Mouse (Mus musculus): ENCODE measurements around the gene Lpxn. TPM values are rescaled to one million over a fixed set of nuclear protein-coding genes. Genes with fewer than 3 reads are reported as not detected.

Gene Lpxn
- polyA plus RNA-seq, 1 experiment = 0.11 TPM

- peaks cover 11% of the 10 kb centered on the region for H3K79me2 ChIP-seq (ENCODE audit: control insufficient read depth, insufficient read depth)
- peaks cover 5% of the 10 kb centered on the region for H3K79me3 ChIP-seq (ENCODE audit: low read depth)
- TF ChIP-seq FOSL1 (IDR thresholded peaks at IDR 0.05; ENCODE audit: insufficient read depth, low read length, poor library complexity, severe bottlenecking) = no peak
- no peak for TF ChIP-seq CEBPB (IDR thresholded peaks at IDR 0.05; ENCODE audit: low read depth)
- TF ChIP-seq CTCF (IDR thresholded peaks at IDR 0.05; ENCODE audit: control insufficient read depth, insufficient read depth, insufficient read length) = no peak
- TF ChIP-seq MYOG (IDR thresholded peaks at IDR 0.05; ENCODE audit: control insufficient read depth, extremely low read depth, insufficient read length) = no peak
- no peak for TF ChIP-seq USF1 (IDR thresholded peaks at IDR 0.05; ENCODE audit: low read depth)
- TF ChIP-seq MYOD1 (IDR thresholded peaks at IDR 0.05; ENCODE audit: control insufficient read depth, insufficient read length, low read depth) = no peak
- TF ChIP-seq MAX (IDR thresholded peaks at IDR 0.05) = no peak
- H3K36me3 ChIP-seq (ENCODE audit: control insufficient read depth, insufficient read depth) = no peaks in the 10 kb centered on the region
- no peak overlapping the region for H3K4me3 ChIP-seq (ENCODE audit: insufficient read depth, poor library complexity, severe bottlenecking)
- H3K27me3 ChIP-seq (ENCODE audit: control insufficient read depth, insufficient read depth, insufficient read length) = no peaks in the 10 kb centered on the region
- no peak overlapping the region for H3ac ChIP-seq (ENCODE audit: control insufficient read depth, insufficient read length, low read depth)
Observed at GRCm38 (mm10) chr19:12799081-12799480, 3.1 kb downstream of the Lpxn start.

- no peaks in the 10 kb centered on the region for H3K79me3 ChIP-seq (ENCODE audit: low read depth)
- no peaks in the 10 kb centered on the region for H3K36me3 ChIP-seq (ENCODE audit: control insufficient read depth, insufficient read depth)
- no peak for TF ChIP-seq MYOD1 (IDR thresholded peaks at IDR 0.05; ENCODE audit: control insufficient read depth, insufficient read length, low read depth)
- TF ChIP-seq CEBPB (IDR thresholded peaks at IDR 0.05; ENCODE audit: low read depth) = no peak
- TF ChIP-seq USF1 (IDR thresholded peaks at IDR 0.05; ENCODE audit: low read depth) = no peak
- TF ChIP-seq MAX (IDR thresholded peaks at IDR 0.05) = no peak
- no peak for TF ChIP-seq CTCF (IDR thresholded peaks at IDR 0.05; ENCODE audit: control insufficient read depth, insufficient read depth, insufficient read length)
- TF ChIP-seq MYOG (IDR thresholded peaks at IDR 0.05; ENCODE audit: control insufficient read depth, extremely low read depth, insufficient read length) = no peak
- no peak for TF ChIP-seq FOSL1 (IDR thresholded peaks at IDR 0.05; ENCODE audit: insufficient read depth, low read length, poor library complexity, severe bottlenecking)
- H3ac ChIP-seq (ENCODE audit: control insufficient read depth, insufficient read length, low read depth) = no peak overlapping the region
- no peaks in the 10 kb centered on the region for H3K27me3 ChIP-seq (ENCODE audit: control insufficient read depth, insufficient read depth, insufficient read length)
- H3K79me2 ChIP-seq (ENCODE audit: control insufficient read depth, insufficient read depth) = no peaks in the 10 kb centered on the region
- H3K4me3 ChIP-seq (ENCODE audit: insufficient read depth, poor library complexity, severe bottlenecking) = no peak overlapping the region
Observed at GRCm38 (mm10) chr19:12800621-12801020, 4.6 kb downstream of the Lpxn start.

- Histone ChIP-seq H3K27me3 (ENCODE audit: control insufficient read depth, insufficient read depth, insufficient read length) (no peaks in the 10 kb centered on the region), H3ac (ENCODE audit: control insufficient read depth, insufficient read length, low read depth) (no peak overlapping the region), H3K79me2 (ENCODE audit: control insufficient read depth, insufficient read depth) (no peaks in the 10 kb centered on the region), H3K79me3 (ENCODE audit: low read depth) (no peaks in the 10 kb centered on the region), H3K36me3 (ENCODE audit: control insufficient read depth, insufficient read depth) (no peaks in the 10 kb centered on the region), H3K4me3 (ENCODE audit: insufficient read depth, poor library complexity, severe bottlenecking) (no peak overlapping the region)
- no peak for TF ChIP-seq CEBPB (IDR thresholded peaks at IDR 0.05; ENCODE audit: low read depth)
- no peak for TF ChIP-seq USF1 (IDR thresholded peaks at IDR 0.05; ENCODE audit: low read depth)
- no peak for TF ChIP-seq MYOG (IDR thresholded peaks at IDR 0.05; ENCODE audit: control insufficient read depth, extremely low read depth, insufficient read length)
Observed at GRCm38 (mm10) chr19:12801046-12801445, 5.1 kb downstream of the Lpxn start.

GRCm38 (mm10) chr19:12802830-12803229 lies 6.8 kb downstream of the Lpxn start:
- no peaks in the 10 kb centered on the region for H3K79me3 ChIP-seq (ENCODE audit: low read depth)
- TF ChIP-seq MAX (IDR thresholded peaks at IDR 0.05) (no peak), MYOD1 (IDR thresholded peaks at IDR 0.05; ENCODE audit: control insufficient read depth, insufficient read length, low read depth) (no peak), CEBPB (IDR thresholded peaks at IDR 0.05; ENCODE audit: low read depth) (no peak)
- no peaks in the 10 kb centered on the region for H3K27me3 ChIP-seq (ENCODE audit: control insufficient read depth, insufficient read depth, insufficient read length)
- no peak overlapping the region for H3K4me3 ChIP-seq (ENCODE audit: insufficient read depth, poor library complexity, severe bottlenecking)
- no peaks in the 10 kb centered on the region for H3K79me2 ChIP-seq (ENCODE audit: control insufficient read depth, insufficient read depth)
- no peak overlapping the region for H3ac ChIP-seq (ENCODE audit: control insufficient read depth, insufficient read length, low read depth)
- H3K36me3 ChIP-seq (ENCODE audit: control insufficient read depth, insufficient read depth) = no peaks in the 10 kb centered on the region

GRCm38 (mm10) chr19:12804237-12804636 lies 8.2 kb downstream of the Lpxn start:
- no peak overlapping the region for H3ac ChIP-seq (ENCODE audit: control insufficient read depth, insufficient read length, low read depth)
- no peaks in the 10 kb centered on the region for H3K79me2 ChIP-seq (ENCODE audit: control insufficient read depth, insufficient read depth)
- no peaks in the 10 kb centered on the region for H3K36me3 ChIP-seq (ENCODE audit: control insufficient read depth, insufficient read depth)
- no peak for TF ChIP-seq USF1 (IDR thresholded peaks at IDR 0.05; ENCODE audit: low read depth)
- TF ChIP-seq MYOD1 (IDR thresholded peaks at IDR 0.05; ENCODE audit: control insufficient read depth, insufficient read length, low read depth) = no peak
- no peak for TF ChIP-seq FOSL1 (IDR thresholded peaks at IDR 0.05; ENCODE audit: insufficient read depth, low read length, poor library complexity, severe bottlenecking)
- no peak for TF ChIP-seq CEBPB (IDR thresholded peaks at IDR 0.05; ENCODE audit: low read depth)
- TF ChIP-seq CTCF (IDR thresholded peaks at IDR 0.05; ENCODE audit: control insufficient read depth, insufficient read depth, insufficient read length) = no peak
- no peak for TF ChIP-seq MAX (IDR thresholded peaks at IDR 0.05)
- no peak for TF ChIP-seq MYOG (IDR thresholded peaks at IDR 0.05; ENCODE audit: control insufficient read depth, extremely low read depth, insufficient read length)
- no peaks in the 10 kb centered on the region for H3K27me3 ChIP-seq (ENCODE audit: control insufficient read depth, insufficient read depth, insufficient read length)
- H3K79me3 ChIP-seq (ENCODE audit: low read depth) = no peaks in the 10 kb centered on the region
- no peak overlapping the region for H3K4me3 ChIP-seq (ENCODE audit: insufficient read depth, poor library complexity, severe bottlenecking)

GRCm38 (mm10) chr19:12805730-12806129 lies 9.7 kb downstream of the Lpxn start:
- TF ChIP-seq CEBPB (IDR thresholded peaks at IDR 0.05; ENCODE audit: low read depth) (peak; percentile 63), MYOG (IDR thresholded peaks at IDR 0.05; ENCODE audit: control insufficient read depth, extremely low read depth, insufficient read length) (no peak)
- Histone ChIP-seq H3K4me3 (ENCODE audit: insufficient read depth, poor library complexity, severe bottlenecking) (no peak overlapping the region), H3K79me2 (ENCODE audit: control insufficient read depth, insufficient read depth) (no peaks in the 10 kb centered on the region), H3K36me3 (ENCODE audit: control insufficient read depth, insufficient read depth) (no peaks in the 10 kb centered on the region), H3K27me3 (ENCODE audit: control insufficient read depth, insufficient read depth, insufficient read length) (no peaks in the 10 kb centered on the region), H3ac (ENCODE audit: control insufficient read depth, insufficient read length, low read depth) (no peak overlapping the region), H3K79me3 (ENCODE audit: low read depth) (no peaks in the 10 kb centered on the region)

All from C2C12 (cell line).